Mouse (Mus musculus): ENCODE results near the gene Adap1.

DNA sequence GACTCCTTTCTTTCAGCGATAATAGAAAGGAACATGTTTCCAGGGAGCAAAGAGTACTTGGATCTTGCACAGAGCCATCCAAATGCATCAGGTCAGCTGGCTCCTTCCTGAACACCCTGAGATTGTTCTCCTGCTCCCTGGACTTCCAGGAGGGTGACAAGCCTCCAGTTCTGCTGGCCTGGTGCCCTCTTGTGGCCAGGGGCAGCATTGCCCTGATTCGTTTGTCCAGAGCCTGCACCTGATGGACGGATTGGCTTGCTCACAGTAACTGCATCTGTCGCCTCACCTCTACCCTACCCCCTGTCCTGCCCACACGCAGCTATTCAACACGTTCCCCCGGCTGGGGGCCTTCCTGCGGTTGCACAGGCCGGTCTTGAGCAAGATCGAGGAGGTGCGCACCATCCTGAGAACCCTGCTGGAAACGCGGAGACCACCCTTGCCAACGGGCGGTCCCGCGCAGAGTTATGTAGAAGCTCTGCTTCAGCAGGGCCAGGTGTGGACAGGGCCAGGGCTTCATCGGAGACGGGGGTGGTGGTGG, 29.9 kb upstream of the Adap1 start:
- TF ChIP-seq CTCF (IDR thresholded peaks at IDR 0.05) (peak; percentile 99), EP300 (IDR thresholded peaks at IDR 0.05) (no peak)
